Mouse (Mus musculus): ENCODE results near the gene Fem1a.

Fem1a gene

DNA sequence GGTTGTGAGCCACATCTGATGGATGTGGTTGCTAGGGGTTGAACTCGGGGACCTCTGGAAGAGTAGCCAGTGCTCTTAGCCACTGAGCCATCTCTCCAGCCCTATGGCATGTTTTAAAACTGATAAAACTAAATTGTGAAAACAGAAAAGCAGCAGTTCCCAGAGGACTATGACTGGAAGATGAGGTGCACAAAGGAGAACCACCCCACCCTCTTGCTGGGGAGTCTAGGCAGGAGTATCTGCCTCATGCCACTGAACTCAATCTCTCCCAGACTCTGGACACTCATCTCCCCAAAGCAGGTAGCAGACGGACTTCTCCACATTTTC, 20.9 kb downstream of the Fem1a start:
- in situ Hi-C loops (cut with MseI, MboI) = no loop called here

DNA sequence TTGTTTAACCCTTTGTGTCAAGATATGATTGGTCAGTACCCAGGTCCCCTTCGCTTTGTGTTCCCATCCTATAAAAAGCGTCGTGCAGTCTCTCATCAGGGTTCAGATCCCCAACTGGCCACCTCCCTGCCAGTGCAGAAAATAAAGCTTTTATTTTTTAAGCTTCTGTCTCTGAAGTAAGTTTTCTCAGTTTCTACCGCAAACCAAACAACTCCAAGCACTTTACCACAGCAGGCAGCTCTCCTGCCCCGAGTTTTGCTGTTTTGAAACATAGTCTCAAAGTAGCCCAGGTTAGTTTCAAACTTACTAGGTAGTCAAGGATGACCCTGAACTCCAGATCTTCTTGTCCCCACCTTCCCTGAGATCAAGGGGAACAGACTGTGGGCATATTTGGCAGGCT, 21.7 kb downstream of the Fem1a start:
- in situ Hi-C loops (cut with MseI, MboI) = no loop called here

DNA sequence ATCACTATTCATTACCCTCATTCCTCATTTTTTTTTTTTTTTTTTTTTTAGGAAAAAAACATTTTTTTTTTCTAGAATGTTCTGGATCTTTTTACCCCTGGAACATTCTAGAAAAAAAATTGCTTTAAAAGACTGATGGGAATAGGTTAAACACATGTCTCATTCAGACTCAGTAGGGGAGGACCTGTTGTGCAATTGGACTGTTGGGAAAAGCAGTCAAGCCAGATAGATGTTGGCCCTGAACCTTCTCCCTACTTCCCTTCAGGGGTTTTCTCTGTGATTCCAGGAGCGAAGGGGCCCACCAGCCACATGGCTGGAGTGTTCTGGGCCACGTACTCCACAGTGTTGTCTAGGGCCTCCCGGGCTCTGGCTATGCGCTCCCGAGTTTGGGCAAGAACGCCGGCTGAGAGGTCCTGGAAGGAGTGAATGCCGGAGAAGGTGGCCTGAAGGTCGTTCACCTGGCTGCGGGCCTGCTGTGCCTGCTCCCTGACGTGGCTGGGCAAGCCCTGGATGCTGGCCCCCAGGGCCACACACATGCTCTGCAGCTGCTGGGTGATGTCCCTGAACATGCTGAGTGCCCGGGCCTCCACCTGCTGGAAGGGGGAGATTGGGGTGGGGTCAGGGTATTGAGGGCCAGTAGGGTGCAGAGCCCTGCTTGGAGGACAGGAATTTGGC, 23.0 kb downstream of the Fem1a start:
- in situ Hi-C loops (cut with MseI, MboI) = no loop called here

- in situ Hi-C loops (cut with MseI, MboI) = no loop called here
These were observed 24.6 kb downstream of the Fem1a start for GRCm38 (mm10) chr17:56281193-56281592.

- in situ Hi-C loops (cut with MseI, MboI) = no loop called here
These were observed 26.2 kb downstream of the Fem1a start for GRCm38 (mm10) chr17:56282802-56283201.

DNA sequence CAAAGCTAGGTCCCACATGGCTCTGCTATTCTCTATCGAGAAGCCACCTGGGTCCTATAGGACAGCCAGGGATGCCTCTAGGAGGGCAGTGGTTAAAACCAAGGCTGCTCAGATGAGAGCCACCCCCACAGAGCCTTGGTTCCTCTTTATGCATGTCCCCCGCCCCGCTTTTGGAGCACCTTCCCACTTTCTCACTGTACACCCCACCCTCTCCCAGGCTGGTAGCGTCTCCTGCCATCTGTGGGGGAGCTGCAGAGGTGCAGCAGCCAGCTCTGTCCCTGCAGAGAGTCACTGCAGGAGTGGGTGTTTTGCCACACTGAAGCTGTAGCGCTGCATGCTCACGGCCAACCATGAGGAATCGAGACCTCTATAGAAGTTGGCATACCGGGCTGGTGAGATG, 26.7 kb downstream of the Fem1a start:
- in situ Hi-C loops (cut with MseI, MboI) = no loop called here

GRCm38 (mm10) chr17:56285995-56286394, 29.4 kb downstream of the Fem1a start:
- in situ Hi-C loops (cut with MseI, MboI) = no loop called here

- in situ Hi-C loops (cut with MseI, MboI) = no loop called here
These were observed 31.2 kb downstream of the Fem1a start for GRCm38 (mm10) chr17:56287830-56288229.

GRCm38 (mm10) chr17:56288866-56289265, 32.3 kb downstream of the Fem1a start:
- in situ Hi-C loops (cut with MseI, MboI) = no loop called here

DNA sequence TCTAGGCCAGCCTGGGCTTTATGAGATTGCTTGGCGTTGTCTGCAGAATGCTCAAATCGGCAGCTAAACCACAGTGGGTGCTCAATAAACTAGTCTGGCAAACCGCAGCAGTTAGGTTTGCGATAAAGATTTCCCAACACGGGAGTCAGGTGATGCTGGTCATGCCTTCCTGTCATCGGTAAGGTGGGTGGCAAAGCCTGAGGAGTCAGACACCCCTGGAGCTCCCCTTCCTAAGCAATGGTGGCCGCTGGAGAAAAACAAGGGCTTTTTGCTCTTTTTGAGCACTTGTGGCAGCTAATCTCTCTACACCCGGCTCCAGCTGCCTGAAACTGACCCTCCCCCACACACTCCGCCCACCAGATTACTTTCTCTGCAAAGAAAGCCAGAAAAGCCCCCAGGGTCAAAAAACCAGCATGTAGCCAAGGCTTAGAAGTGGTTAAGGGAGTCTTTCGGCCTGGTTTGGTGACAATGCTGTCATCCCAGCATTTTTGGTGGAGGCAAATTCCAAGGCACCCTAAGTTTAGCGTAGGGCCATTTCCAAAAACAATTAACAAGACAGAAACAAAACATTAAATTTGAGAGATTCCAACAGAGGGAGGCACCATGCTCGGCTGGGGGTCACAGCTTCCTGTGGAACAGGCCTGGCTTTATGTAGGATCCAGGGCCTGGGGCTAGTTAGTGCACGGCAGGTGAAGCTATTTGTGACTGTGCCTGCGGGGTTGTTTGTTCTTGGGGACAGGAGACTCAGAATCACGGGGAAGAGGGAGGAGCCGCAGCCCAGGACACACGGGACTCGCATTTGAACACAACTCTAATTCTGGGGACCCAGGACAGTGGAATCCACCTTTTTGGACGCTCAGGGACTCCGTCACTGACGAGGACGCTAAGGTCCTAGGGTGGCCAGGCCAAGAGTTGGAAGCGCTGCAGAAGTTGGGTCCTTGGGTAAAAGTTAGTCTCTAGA, 33.0 kb downstream of the Fem1a start:
- in situ Hi-C loops (cut with MseI, MboI) = no loop called here

GRCm38 (mm10) chr17:56290388-56291170, 34.0 kb downstream of the Fem1a start:
- in situ Hi-C loops (cut with MseI, MboI) = no loop called here

- in situ Hi-C loops (cut with MseI, MboI) = no loop called here
These were observed 34.5 kb downstream of the Fem1a start for GRCm38 (mm10) chr17:56291171-56291511.

DNA sequence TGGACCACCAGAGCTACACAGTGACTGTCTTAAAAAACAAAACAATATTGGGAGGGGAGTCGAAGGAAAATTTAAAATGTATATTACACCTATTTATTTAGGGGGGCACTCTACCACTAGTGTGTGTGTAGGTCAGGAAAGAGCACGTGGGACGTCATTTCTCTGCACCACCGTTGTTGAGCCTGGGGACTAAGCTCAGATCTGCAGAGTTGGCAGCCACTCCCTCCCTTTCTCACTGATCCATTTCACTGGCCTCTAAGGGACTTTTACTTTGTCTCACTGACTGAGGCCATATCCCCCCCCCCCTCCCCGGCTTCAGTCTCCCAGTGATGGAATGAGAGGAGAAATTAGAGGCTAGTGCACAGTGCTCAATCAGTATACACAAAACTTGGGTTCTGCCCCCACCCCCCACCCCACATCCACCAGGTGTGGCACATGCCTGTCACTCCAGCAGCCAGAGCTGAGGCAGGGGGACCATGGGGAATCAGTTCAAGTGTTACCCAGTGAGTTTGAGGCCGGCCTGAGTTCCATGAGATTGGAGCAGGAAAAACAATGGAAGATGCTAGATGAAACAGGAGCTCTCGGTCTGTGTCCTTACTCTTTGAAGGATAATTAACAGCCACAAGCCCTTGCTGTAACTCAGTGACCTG, 35.3 kb downstream of the Fem1a start:
- in situ Hi-C loops (cut with MseI, MboI) = no loop called here

DNA sequence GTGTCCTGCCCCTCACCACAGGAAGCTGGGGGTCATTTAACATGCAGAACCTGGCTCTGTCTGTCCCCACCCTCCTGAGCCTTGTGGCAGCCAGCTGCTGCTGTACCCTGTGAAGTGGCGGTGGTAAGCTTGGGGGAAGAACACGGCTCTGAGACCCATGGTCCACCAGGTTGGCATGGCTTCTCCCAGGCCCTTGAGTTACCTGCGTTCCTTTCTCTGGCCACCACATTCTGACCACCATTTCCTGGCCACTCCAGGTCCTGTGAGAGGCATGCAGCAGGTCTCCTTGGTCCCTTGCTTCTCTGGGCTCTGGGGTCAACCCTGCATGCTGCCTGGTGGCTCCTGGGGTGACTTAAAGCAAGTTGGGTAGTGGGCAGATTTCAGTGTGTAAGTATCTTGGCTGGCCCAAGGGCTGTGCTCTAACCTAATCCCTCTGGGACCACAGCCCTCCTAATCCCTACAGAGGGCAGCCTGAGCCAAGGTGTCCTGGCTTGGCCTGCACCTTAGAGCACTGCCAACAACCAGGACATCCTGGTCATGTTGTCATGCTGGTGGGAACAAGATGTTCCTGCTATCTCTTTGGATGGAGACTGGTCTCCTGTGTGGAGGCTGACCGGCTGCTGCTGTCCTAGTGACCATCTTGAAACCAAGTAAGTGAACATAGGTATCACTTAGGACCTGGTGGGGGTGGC, 36.1 kb downstream of the Fem1a start, which contains the start of gene Plin3:
Gene Plin3, minus strand, starts transcription at position 343 of the 692 bp plus-strand sequence.
- in situ Hi-C loops (cut with MseI, MboI) = no loop called here

GRCm38 (mm10) chr17:56293291-56293690, 36.7 kb downstream of the Fem1a start:
- in situ Hi-C loops (cut with MseI, MboI) = no loop called here

- in situ Hi-C loops (cut with MseI, MboI) = no loop called here
These were observed 37.6 kb downstream of the Fem1a start for GRCm38 (mm10) chr17:56294241-56294640.

- in situ Hi-C loops (cut with MseI, MboI) = no loop called here
These were observed 39.6 kb downstream of the Fem1a start for GRCm38 (mm10) chr17:56296201-56296600.

DNA sequence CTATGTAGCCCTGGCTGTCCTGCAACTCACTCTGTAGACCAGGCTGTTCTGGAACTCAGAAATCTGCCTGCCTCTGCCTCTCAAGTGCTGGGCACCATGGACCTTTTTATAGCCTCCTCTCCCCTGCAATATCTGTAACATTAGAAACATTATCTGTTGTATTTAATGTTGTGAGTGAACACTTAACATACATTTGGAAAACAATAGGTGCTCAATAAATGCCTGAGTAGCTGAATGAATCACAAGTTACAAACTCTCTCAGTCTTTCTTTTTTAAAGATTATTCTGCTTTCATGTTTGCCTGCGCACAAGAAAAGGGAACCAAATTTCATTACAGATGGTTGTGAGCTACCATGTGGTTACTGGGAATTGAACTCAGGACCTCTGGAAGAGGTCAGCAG, 41.6 kb downstream of the Fem1a start:
- in situ Hi-C loops (cut with MseI, MboI) = no loop called here

GRCm38 (mm10) chr17:56300186-56300585, 43.6 kb downstream of the Fem1a start, which contains the start of gene Arrdc5:
Gene Arrdc5 (minus strand): TSS chr17:56300286.
- in situ Hi-C loops (cut with MseI, MboI) = no loop called here

DNA sequence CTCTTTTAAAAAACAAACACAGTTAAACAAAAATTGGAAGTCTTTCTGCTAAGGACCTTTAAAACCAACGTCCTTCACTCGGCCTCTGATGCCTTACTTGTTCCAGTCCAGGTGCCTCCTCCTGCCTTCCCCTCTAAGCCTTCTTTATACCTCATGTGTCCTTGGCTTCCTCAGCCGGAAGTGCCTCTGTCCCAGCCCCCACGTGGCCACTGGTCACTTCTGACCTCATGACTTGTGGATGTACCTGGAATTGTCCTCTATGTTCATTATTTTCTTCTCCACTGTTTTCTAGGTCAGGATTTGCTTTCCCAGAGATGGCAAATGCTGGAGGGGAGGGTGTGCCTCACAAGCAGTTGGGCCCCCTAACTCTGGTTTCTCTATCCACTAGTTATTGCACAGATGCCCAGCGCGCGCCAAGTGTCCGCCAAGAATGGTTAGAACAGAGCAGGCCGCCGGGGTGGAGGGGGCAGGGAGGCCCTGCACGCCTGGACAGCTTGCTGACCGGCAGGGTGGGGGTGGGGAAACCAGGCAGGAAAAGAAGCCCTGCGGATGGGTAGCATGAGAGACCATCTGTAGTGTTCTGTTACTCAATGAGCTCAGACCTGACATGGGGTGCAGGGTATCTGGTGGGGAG, 45.9 kb downstream of the Fem1a start:
- in situ Hi-C loops (cut with MseI, MboI) = no loop called here
